Mouse (Mus musculus) spleen, adult 12 weeks (tissue): ENCODE measurements at regions not wholly inside any gene's neighbourhood (a gene's known extent, or its start where the extent isn't known, plus 50 kb on each side); places are given as distances from the start of the nearest gene placed in this dataset.

Source experiments
- DNase-seq: peaks from one replicate; pipeline ENCODE4 v3.0.0; 2022; ENCODE audit warnings: low spot score

DNA sequence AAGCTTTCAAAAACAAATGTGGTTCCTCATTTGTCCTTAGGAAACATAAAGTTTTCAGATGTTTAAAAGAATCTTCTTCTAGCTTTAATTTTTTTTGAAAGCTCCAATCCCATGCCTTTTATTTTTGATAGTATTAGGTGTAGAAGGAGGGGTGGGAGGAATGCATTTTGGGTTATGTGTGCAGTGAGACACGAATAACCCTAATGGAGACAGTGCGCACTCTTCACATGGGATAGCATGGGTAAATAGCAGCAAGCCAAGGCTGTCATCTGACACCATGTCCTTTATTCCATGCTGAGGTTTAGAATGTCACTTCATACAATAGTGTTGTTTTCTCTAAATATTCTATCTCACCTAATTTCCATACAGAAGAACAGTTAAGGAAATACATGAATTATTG, 60.7 kb upstream of the Ifne start:
- DNase-seq = no peak

DNA sequence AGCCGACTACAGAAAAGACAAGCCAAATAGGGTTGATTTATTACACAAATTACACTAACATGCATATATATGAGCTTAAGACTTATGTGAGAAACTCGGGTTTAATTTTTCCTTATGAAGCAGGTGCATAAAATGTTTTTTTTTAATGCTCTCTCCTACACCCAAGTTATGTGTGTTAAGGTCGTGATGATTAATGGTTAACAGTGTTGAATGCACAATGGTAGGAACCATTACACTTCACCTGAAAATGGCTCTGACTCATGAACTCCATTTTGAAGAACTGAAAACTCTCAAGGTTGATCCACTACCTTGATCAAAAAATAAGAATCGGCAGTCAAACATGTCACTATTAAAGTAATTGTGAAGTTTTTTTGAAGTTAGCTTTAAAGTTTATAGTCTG, 59.4 kb upstream of the Ifne start:
- no peak for DNase-seq

DNA sequence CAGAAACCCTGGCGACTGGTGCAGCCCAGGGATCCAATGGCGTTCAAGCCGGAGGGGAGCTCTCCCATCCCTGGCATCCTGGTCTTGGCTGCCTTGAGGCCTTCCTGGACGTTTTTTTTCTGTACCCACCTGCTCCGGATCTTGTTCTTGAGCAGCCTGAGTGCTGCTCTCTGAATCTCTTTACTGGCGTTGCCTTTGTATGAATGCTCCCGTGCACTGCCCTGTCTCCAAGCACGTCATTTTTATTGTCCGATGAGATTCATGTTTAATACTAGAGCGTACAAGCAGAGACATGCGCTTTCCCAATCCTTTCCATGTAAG, 58.7 kb upstream of the Ifne start:
- DNase-seq = no peak

DNA sequence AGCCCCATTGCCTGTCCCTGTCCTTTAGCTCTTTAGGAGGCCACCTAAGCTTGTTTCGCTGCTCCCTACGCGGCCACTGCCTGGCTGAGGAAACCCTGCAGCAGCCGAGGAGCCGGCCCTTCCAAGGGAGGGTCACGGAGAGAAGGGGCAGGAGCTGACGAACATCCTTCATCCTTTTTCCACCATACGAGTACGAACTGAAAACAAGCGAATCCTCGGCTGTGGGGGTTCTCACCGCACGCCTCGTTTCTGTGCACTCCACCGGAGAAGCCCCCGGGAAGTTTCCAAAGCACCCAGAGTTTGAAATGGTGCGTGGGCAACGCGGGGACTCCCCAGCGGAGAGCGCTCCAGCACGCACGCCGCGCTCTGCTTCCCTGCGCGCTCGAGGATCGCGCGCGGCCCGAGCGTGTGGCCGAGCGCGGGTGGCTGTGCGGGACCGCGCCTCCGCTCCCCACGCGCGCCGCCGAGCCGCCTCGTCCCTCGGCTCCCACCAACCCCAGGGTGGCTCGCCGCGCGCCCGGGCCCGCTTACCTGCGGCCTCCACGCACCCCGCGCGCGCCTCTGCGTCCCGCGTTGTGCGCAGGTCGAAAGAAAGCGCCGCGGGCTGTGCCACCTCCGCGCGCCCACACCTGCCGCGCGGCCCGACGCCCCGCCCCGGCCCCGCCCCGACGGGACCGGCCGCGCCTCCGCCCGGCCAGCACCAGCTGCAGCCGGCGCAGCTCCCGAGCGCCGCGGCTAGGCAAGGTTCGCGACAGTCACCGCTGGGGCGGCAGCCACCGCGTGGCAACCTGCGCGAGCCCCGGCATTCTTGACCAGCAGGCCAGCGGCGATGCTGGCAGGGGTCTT, 58.1 kb upstream of the Ifne start:
- peak; percentile 58 for DNase-seq

DNA sequence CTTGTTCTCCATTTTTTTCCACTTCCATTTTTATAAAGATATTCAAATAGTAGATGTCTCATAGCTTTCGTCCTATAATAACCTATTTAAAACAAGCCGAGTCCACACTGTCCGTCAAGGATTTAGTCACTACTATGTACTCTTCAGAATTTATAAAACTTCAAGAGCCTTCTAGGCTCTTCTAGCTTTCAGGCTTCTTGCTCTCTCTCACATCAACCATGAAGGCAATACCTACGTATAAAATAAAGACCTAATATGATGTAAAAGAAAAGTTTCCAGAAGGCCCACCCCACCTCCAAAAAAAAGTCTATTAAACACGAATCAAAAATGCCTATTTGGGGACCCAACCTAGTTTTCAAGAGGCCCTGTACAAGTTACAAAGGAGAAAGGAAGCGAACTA, 57.0 kb upstream of the Ifne start:
- no peak for DNase-seq

DNA sequence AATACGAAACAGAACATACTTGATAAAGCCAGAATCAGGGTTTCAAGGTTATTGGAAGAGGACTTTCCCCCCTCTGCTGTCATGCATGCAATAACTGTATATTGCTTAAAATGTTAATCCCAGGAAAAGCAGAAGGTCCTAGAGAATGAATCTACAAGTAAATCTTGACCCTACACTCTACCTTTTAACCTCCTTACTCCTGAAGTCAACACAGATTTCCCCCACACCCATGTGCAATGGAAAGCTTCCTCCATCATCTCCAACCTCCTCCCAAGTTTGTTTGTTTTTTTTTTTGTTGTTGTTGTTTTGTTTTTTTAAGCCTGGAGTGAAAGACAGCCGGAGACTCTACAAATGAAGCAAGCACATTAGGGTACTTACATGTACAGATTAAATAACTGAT, 55.9 kb upstream of the Ifne start:
- no peak for DNase-seq

DNA sequence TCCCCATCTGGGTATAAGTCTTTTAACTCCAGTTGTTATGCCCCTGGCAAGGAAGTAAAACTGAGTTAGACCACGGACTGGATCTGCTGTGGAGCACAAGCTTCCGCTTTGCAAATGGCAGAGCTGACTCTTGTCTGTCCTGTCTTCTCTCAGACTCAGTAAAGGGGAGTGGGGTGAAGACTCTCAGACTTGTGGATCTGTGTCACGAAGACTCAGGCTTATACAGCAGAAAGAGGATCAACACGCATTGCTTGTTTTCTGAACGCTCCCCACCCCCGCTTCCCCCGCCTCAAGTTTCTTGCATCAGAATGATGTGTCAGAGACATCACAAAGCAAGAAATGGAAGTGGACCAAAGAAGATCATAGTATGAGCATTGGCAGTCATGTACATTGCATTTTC, 55.3 kb upstream of the Ifne start:
- no peak for DNase-seq

DNA sequence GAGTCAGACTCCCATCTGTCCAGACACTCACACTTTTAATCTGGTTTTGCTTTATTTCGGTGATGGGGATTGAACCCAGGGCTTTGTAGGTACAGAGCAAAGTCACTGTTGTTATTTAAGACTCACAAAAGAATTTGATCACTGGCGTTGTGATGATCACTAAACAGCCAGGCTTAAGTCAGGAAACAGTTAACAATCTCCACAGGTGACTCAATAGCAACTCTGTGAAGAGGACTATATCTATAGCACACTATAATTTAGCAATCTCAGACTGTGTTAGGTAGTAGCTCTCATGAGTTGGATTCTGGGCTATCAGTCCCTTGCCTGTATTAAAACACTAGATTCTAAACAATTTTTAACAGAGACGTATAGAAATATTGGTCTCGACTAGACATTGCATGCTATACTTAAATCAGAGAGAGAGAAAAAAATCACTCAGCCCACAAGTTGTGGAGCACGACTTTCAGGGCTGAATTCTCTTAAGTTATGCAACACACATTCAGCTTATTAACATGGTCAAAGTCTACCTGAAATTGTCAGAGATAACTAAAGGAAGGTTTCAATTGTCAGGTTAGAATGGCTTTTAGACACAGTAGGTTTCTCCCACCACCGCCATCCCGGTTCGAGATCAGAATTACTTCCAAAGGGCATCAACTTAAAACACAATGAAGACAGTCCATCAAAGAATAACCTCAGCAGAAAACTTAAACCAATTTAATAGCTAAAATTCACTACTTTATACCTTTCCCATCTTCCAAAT, 54.4 kb upstream of the Ifne start:
- no peak for DNase-seq

DNA sequence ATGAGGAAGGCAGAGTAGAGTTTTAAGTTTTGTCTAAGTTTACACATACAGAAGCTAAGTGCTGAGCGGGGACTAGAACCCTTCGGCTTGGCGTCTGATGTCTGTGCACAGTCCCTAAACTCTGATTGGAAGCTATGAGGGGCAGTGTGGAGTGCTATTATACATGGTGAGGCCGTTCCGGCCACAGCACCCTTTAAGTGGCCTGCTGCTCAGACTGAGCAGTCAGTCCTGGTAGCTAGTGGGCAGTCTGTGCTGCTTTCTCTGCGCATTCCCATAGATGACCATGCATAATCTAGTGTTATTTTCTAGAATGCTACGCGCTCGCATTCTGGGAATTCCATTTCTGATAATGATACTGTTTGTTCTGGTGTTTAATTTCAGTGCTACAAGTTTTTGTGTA, 51.2 kb upstream of the Ifne start:
- DNase-seq = no peak
